Mouse (Mus musculus) hindbrain, embryonic 13.5 days (tissue): ENCODE results near the gene Pak4. TPM values are rescaled to one million over a fixed set of nuclear protein-coding genes. Genes with fewer than 3 reads are reported as not detected.
"Not testable (repeated sequence)": the region's sequence is repeated elsewhere in the genome, so short reads cannot be mapped to it uniquely, and the experiment has no call there.

Experiments
- ATAC-seq: fragments of 200-750 bp; cut with Nextera tagmentation; 2 replicates; pipeline ENCODE4 v1.8.0; 2017; ENCODE audit warnings: moderate TSS enrichment; ENCODE audit not compliant: low FRiP score
- H3K27ac ChIP-seq: fragments of 300-500 bp; sonication (generic); 2 replicates; pipeline ENCODE4 v1.5.1; 2015; ENCODE audit warnings: inconsistent platforms, mild to moderate bottlenecking, moderate library complexity
- H3K27me3 ChIP-seq: fragments of 300-500 bp; sonication (generic); 2 replicates; pipeline ENCODE4 v1.6.1; 2015; ENCODE audit warnings: mild to moderate bottlenecking, inconsistent platforms
- H3K36me3 ChIP-seq: fragments of 300-500 bp; sonication (generic); 2 replicates; pipeline ENCODE4 v1.6.1; 2015; ENCODE audit warnings: mild to moderate bottlenecking, inconsistent platforms
- H3K4me1 ChIP-seq: fragments of 300-500 bp; sonication (generic); replicated peaks from 2 replicates; pipeline ENCODE4 v1.6.1; 2015; ENCODE audit warnings: inconsistent platforms
- H3K4me2 ChIP-seq: fragments of 300-500 bp; sonication (generic); 2 replicates; pipeline ENCODE4 v1.6.1; 2015; ENCODE audit warnings: inconsistent platforms, mild to moderate bottlenecking, moderate library complexity
- H3K4me3 ChIP-seq: fragments of 300-500 bp; sonication (generic); 2 replicates; pipeline ENCODE4 v1.5.1; 2015; ENCODE audit warnings: mild to moderate bottlenecking, inconsistent platforms
- H3K9ac ChIP-seq: fragments of 300-500 bp; sonication (generic); 2 replicates; pipeline ENCODE4 v1.6.1; 2015; ENCODE audit warnings: mild to moderate bottlenecking, inconsistent platforms
- H3K9me3 ChIP-seq: fragments of 300-500 bp; sonication (generic); 2 replicates; pipeline ENCODE4 v1.6.1; 2016; ENCODE audit warnings: inconsistent platforms
- WGBS: fragments of 180-500 bp; shearing (Covaris S2); methylation state at CpG from one replicate; pipeline ENCODE4 v1.1.7; 2015; 5-methylcytosine and 5-hydroxymethylcytosine counted together
- microRNA-seq: library from miRNA; unstranded; fragments of <30 nt; microRNA quantifications from one replicate; pipeline ENCODE4, GENCODE M21; 2016
- polyA plus RNA-seq: library from polyadenylated mRNA; unstranded; fragments of >200 nt; fragmentation: Nextera tagmentation; extraction: Ambion mirVana; gene quantifications from 2 replicates; pipeline ENCODE4 v1.2.1, GENCODE M21; 2015

Pak4 gene
- polyA plus RNA-seq, 1 experiment from 2014 or later, result 22.1 TPM

- H3K27me3 ChIP-seq, H3K4me1 ChIP-seq, H3K36me3 ChIP-seq, ATAC-seq, H3K9me3 ChIP-seq, H3K27ac ChIP-seq, H3K4me2 ChIP-seq, H3K4me3 ChIP-seq, H3K9ac ChIP-seq: not testable (repeated sequence)
- 87% methylated on average over 5 of the region's 6 CpGs for WGBS
These were observed 75.4 kb downstream of the Pak4 start, which contains the start of gene Ifnl3 for GRCm38 (mm10) chr7:28522536-28522935. Ifnl3 (plus strand) TSS chr7:28522836.

GRCm38 (mm10) chr7:28511441-28511840 is 86.5 kb downstream of the Pak4 start:
- no peak overlapping the region for H3K27ac ChIP-seq
- 73% methylated on average over 8 of the region's 8 CpGs for WGBS

GRCm38 (mm10) chr7:28510405-28510974 is 87.5 kb downstream of the Pak4 start, which contains the start of gene Ifnl2:
Ifnl2 (minus strand) TSS chr7:28510455.
- H3K36me3 ChIP-seq, H3K4me3 ChIP-seq, H3K27me3 ChIP-seq, H3K9ac ChIP-seq, H3K4me1 ChIP-seq, H3K9me3 ChIP-seq, H3K27ac ChIP-seq, ATAC-seq, H3K4me2 ChIP-seq: not testable (repeated sequence)
- 62% methylated on average over 8 of the region's 8 CpGs for WGBS

More at GRCm38 (mm10) chr7:28511441-28511840, 86.5 kb downstream of the Pak4 start:
- Histone ChIP-seq H3K27me3 (0 out of 2 replicates have a peak, but pooled peaks cover 5% of the 10 kb centered on the region), H3K36me3 (no peaks in the 10 kb centered on the region), H3K4me3 (no peak overlapping the region), H3K9ac (no peak overlapping the region), H3K4me2 (no peak overlapping the region), H3K9me3 (no peaks in the 10 kb centered on the region), H3K4me1 (no peaks in the 10 kb centered on the region)
- no peak for ATAC-seq

GRCm38 (mm10) chr7:28509121-28509520 is 88.9 kb downstream of the Pak4 start:
- not testable (repeated sequence) for H3K4me3 ChIP-seq, H3K9ac ChIP-seq, H3K27ac ChIP-seq, H3K9me3 ChIP-seq, ATAC-seq, H3K4me1 ChIP-seq, H3K27me3 ChIP-seq, H3K4me2 ChIP-seq, H3K36me3 ChIP-seq
- WGBS, result 67% methylated on average over 2 of the region's 2 CpGs

Small RNA genes lying within 50 kb of the gene (microRNA-seq; reads per million reads assigned to microRNA genes)
- not detected for gene Mir7049

Other genes starting within 250 kb of the Pak4 start
- gene Rps16, start 247.5 kb downstream of the Pak4 start, polyA plus RNA-seq, result 537 and 543 TPM in 2 replicates
- gene Plekhg2, start 225.6 kb downstream of the Pak4 start, polyA plus RNA-seq, result 32.0 and 34.6 TPM in 2 replicates
- 4.6 and 4.9 TPM in 2 replicates for gene Zfp36, start 217.9 kb downstream of the Pak4 start, polyA plus RNA-seq
- gene Med29, start 205.5 kb downstream of the Pak4 start, polyA plus RNA-seq, result 43.7 and 44.8 TPM in 2 replicates
- 93.0 and 100 TPM in 2 replicates for gene Paf1, start 205.2 kb downstream of the Pak4 start, polyA plus RNA-seq
- 5.2 and 5.3 TPM in 2 replicates for gene Gmfg, start 160.7 kb downstream of the Pak4 start, polyA plus RNA-seq
- 11.3 and 11.8 TPM in 2 replicates for gene Lrfn1, start 146.2 kb downstream of the Pak4 start, polyA plus RNA-seq
- gene Ifnl2, start 87.7 kb downstream of the Pak4 start, polyA plus RNA-seq, result not detected in 2 replicates
- not detected in 2 replicates for gene Ifnl3, start 75.3 kb downstream of the Pak4 start, polyA plus RNA-seq
- gene Sycn, start 57.3 kb downstream of the Pak4 start, polyA plus RNA-seq, result not detected in 2 replicates
- 0.13 TPM in 1 of 2 replicates, not detected in the other for gene Nccrp1, start 50.9 kb downstream of the Pak4 start, polyA plus RNA-seq
- gene Samd4b, start within 50 bp of the Pak4 start, polyA plus RNA-seq, result 20.7 and 21.6 TPM in 2 replicates
- gene Acp7, start 33.1 kb upstream of the Pak4 start, polyA plus RNA-seq, result not detected in 2 replicates
- gene Fbxo27, start 94.7 kb upstream of the Pak4 start, polyA plus RNA-seq, result 7.0 and 7.4 TPM in 2 replicates
- 3.1 and 3.4 TPM in 2 replicates for gene Fbxo17, start 118.6 kb upstream of the Pak4 start, polyA plus RNA-seq
- gene Mrps12, start 143.6 kb upstream of the Pak4 start, polyA plus RNA-seq, result 108 and 114 TPM in 2 replicates
- gene Sars2, start 143.8 kb upstream of the Pak4 start, polyA plus RNA-seq, result 20.6 and 22.6 TPM in 2 replicates
- 3.1 and 3.6 TPM in 2 replicates for gene Ccer2, start 158.0 kb upstream of the Pak4 start, polyA plus RNA-seq
- gene Sirt2, start 168.6 kb upstream of the Pak4 start, polyA plus RNA-seq, result 105 and 111 TPM in 2 replicates
- gene Nfkbib, start 169.3 kb upstream of the Pak4 start, polyA plus RNA-seq, result 58.6 and 59.5 TPM in 2 replicates
- 2.7 and 2.8 TPM in 2 replicates for gene Rinl, start 190.8 kb upstream of the Pak4 start, polyA plus RNA-seq
- gene Hnrnpl, start 210.4 kb upstream of the Pak4 start, polyA plus RNA-seq, result 200 and 202 TPM in 2 replicates
- gene Ech1, start 227.0 kb upstream of the Pak4 start, polyA plus RNA-seq, result 81.8 and 87.5 TPM in 2 replicates
- gene Lgals4, start 235.7 kb upstream of the Pak4 start, polyA plus RNA-seq, result 5.6 and 6.3 TPM in 2 replicates